In genomic region chr8:4360922-4361321, GRCm38 (mm10) we compare ENCODE assay signal across 19 mouse cellular contexts.
"Had no signal": no experiment of that assay in that cellular context is flagged by ENCODE, and none has a peak within 500 bp of the region (broad histone marks: within the 10 kb centered on the region; RNA-seq: fewer than 3 reads in every experiment).

No protein-coding gene starts in this region.

- H3K4me3 ChIP-seq: midbrain, embryonic 10.5 days; midbrain, embryonic 12.5 days; myocyte; neural tube, embryonic 13.5 days; neural tube, embryonic 15.5 days; stomach, embryonic 15.5 days had no signal

- H3K9ac ChIP-seq: lung, embryonic 14.5 days; midbrain, embryonic 12.5 days; neural tube, embryonic 13.5 days; neural tube, embryonic 15.5 days; stomach, embryonic 15.5 days had no signal

- H3K4me2 ChIP-seq: lung, embryonic 14.5 days; midbrain, embryonic 12.5 days; neural tube, embryonic 13.5 days; neural tube, embryonic 15.5 days; stomach, embryonic 15.5 days had no signal

- H3K27ac ChIP-seq: midbrain, embryonic 10.5 days; midbrain, embryonic 12.5 days; neural tube, embryonic 13.5 days; neural tube, embryonic 15.5 days; stomach, embryonic 15.5 days; stomach, postnatal 0 days had no signal

- DNase-seq: lung, adult 18-20 months; lung, embryonic 14.5 days; lung, postnatal 10 days; lung, postnatal 4 days; midbrain, embryonic 14.5 days; retina, postnatal 1 day; right cerebral cortex, adult 18-20 months; right cerebral cortex, postnatal 25 days; right cerebral cortex, postnatal 4 days; thymus, postnatal 14 days; thymus, postnatal 36 days had no signal

- H3K36me3 ChIP-seq: midbrain, embryonic 10.5 days; midbrain, embryonic 12.5 days; neural tube, embryonic 13.5 days; neural tube, embryonic 15.5 days; stomach, embryonic 15.5 days had no signal

- H3K4me1 ChIP-seq: midbrain, embryonic 10.5 days; midbrain, embryonic 12.5 days; neural tube, embryonic 13.5 days; neural tube, embryonic 15.5 days; stomach, embryonic 15.5 days had no signal

- H3K27me3 ChIP-seq: midbrain, embryonic 12.5 days; neural tube, embryonic 13.5 days; neural tube, embryonic 15.5 days; stomach, embryonic 15.5 days had no signal

- ATAC-seq: midbrain, embryonic 16.5 days had no signal

- H3K9me3 ChIP-seq: midbrain, embryonic 10.5 days; midbrain, embryonic 12.5 days; neural tube, embryonic 13.5 days; neural tube, embryonic 15.5 days; stomach, embryonic 15.5 days had no signal
